Mouse (Mus musculus): ENCODE results near the gene Sumo3.

The Sumo3 gene

GRCm38 (mm10) chr10:77605908-77606826, at the start of gene Sumo3, which contains the start of gene Gm49325:
TSS of gene Sumo3 (plus strand) at chr10:77606097.
TSS of gene Gm49325 (plus strand) at chr10:77606197.
- DNase-seq (ENCODE audit: low spot score in 2 of 2): peak; percentile 99

- DNase-seq (ENCODE audit: low spot score in 2 of 2): no peak
Measured at GRCm38 (mm10) chr10:77556631-77557030, 49.3 kb upstream of the Sumo3 start.

GRCm38 (mm10) chr10:77557641-77558040, 48.3 kb upstream of the Sumo3 start:
- DNase-seq (ENCODE audit: low spot score in 2 of 2): no peak

GRCm38 (mm10) chr10:77560090-77560489, 45.8 kb upstream of the Sumo3 start:
- DNase-seq (ENCODE audit: low spot score in 2 of 2): no peak

DNA sequence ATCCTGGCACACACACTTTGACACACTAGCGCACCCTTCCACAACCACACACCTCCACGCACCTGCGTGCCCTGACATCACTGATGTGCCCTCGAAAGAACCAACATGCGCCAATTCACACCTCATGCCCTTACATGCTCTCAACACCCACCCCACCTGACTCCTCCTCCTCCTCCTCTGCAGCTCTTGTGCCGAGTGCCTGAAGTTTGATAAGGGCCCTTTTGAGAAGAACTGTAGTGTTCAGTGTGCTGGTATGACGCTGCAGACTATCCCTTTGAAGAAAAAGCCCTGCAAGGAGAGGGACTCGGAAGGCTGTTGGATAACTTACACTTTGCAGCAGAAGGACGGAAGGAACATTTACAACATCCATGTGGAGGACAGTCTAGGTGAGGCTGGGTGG, 45.1 kb upstream of the Sumo3 start:
- no peak for DNase-seq (ENCODE audit: low spot score in 2 of 2)

DNA sequence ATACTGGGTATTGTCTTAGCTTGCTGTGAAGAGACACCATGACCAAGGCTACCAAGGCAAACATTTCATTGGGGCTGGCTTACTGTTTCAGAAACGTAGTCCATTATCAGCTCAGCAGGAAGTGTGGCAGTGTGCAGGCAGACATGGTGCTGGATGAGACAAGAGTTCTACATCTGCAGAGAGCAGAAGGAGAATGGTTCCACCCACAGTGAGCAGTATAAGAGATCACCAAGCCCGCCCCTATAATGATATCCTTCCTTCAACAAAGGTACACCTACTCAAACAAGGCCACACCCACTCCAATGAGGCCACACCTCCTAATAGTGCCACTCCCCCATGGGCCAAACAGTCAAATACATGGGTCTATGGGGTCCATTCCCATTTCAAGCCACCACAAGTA, 44.4 kb upstream of the Sumo3 start:
- no peak for DNase-seq (ENCODE audit: low spot score in 2 of 2)

GRCm38 (mm10) chr10:77565005-77565404, 40.9 kb upstream of the Sumo3 start:
- DNase-seq (ENCODE audit: low spot score in 2 of 2): no peak

GRCm38 (mm10) chr10:77566651-77567050, 39.2 kb upstream of the Sumo3 start:
- DNase-seq (ENCODE audit: low spot score in 2 of 2): peak; percentile 70 to 83

- no peak for DNase-seq (ENCODE audit: low spot score in 2 of 2)
Measured at GRCm38 (mm10) chr10:77569481-77569880, 36.4 kb upstream of the Sumo3 start.

DNA sequence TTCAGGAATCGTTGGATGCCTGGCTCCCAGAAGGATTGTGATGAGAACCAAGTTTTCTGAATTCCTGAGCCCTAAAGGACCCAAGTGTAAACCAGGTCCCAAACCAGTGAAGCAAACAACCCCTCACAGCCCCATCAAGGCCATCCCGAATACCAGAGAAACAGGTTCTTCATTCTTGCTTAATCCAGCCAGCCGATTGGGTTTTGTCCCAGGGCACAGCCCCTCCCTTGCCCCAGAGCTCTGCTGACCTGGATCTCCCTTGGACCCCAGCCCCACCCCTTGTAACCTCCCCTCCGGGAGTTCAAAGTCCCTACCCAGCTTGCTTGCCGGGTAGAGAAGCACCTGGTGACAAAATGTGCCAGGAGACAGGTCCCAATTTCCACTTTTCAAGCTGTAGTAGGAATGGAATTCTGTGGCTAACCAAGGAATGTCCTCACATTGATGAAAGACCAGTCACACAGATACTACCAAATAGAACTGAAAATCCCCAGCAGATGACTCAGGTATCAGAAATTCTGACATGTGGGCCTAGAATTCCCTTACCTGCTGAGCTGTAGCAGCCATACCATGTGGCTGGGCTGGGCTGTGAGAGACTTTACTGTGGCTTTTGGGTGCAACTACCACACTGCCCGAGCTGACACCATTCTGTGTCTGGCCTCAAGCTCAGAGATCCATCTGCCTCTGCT, 35.8 kb upstream of the Sumo3 start:
- no peak for DNase-seq (ENCODE audit: low spot score in 2 of 2)

DNA sequence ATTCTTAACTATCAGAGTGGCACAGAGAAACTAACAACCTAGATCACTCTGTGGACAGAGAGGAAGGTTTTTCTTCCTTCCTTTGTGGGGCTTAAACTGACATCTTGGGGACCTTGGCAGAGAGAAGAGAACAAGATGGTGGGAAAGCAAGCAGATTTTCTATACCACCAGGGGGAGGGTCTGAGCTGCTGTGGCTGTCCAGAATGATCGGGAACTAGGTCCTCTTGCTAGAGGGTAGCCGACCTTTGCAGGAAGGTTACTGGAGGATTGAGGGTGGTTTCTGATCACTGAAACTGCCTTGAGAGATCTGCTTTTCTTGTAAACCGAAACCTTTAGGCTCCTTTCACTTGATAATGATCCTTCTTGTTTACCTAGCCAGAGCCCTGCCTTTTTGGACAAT, 33.7 kb upstream of the Sumo3 start:
- no peak for DNase-seq (ENCODE audit: low spot score in 2 of 2)

DNA sequence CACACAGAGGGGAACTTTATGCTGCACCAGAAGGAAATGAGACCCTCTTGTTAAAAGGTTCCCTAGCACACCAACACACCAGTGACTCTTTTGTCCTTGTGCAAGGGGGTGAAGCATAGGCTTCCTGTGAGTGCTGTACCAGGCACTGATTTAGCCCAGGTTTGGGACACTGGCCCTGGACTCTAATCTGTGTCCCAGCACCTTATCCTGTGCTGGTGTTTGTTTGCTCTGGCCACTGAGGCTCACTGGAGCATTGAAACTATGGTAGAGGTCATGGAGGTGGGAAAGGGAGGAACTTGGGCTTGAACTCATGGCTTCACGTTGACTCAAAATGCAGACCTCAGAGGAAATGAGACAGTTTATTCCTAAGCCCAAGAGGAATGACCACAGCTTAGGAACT, 32.7 kb upstream of the Sumo3 start:
- DNase-seq (ENCODE audit: low spot score in 2 of 2): no peak

GRCm38 (mm10) chr10:77580027-77580920, 25.6 kb upstream of the Sumo3 start:
- no peak for DNase-seq (ENCODE audit: low spot score in 2 of 2)

GRCm38 (mm10) chr10:77581023-77581407, 24.9 kb upstream of the Sumo3 start:
- no peak for DNase-seq (ENCODE audit: low spot score in 2 of 2)

GRCm38 (mm10) chr10:77581408-77582284, 24.3 kb upstream of the Sumo3 start, which contains the start of gene Pttg1ip:
TSS of gene Pttg1ip (plus strand) at chr10:77581720.
- DNase-seq (ENCODE audit: low spot score in 2 of 2): peak; percentile 88 to 94

- no peak for DNase-seq (ENCODE audit: low spot score in 2 of 2)
Measured at GRCm38 (mm10) chr10:77582285-77582618, 23.6 kb upstream of the Sumo3 start.

GRCm38 (mm10) chr10:77583795-77584422, 22.0 kb upstream of the Sumo3 start:
- DNase-seq (ENCODE audit: low spot score in 2 of 2): no peak

GRCm38 (mm10) chr10:77586637-77587036, 19.3 kb upstream of the Sumo3 start:
- DNase-seq (ENCODE audit: low spot score in 2 of 2): no peak

GRCm38 (mm10) chr10:77587091-77587775, 18.7 kb upstream of the Sumo3 start:
- no peak for DNase-seq (ENCODE audit: low spot score in 2 of 2)

DNA sequence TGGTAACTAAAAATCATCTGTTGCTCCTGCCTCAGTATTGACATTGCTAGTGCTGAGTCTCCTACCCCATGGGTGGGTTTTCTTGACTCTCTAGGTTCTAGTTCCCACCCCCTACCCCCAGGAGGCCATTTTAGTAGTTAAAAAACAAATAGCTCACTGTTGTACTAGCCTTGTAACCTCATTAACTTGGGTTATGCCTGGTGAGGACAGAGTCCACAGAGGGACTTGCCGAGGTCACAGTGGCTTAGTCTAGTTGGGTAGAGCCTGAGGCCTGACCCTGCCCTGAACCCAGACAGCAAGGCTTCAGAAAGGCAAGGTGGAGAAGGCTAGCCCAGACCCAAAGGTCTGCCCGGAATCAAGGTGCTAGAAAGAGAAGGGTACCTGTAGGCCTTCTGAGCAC, 17.9 kb upstream of the Sumo3 start:
- no peak for DNase-seq (ENCODE audit: low spot score in 2 of 2)

All from urinary bladder, postnatal 36 days (tissue).